Mouse (Mus musculus): ENCODE measurements around the gene Rab3il1. TPM values are rescaled to one million over a fixed set of nuclear protein-coding genes. Genes with fewer than 3 reads are reported as not detected.

The Rab3il1 gene
- total RNA-seq, 1 experiment from 2014 or later, result 9.7 TPM

GRCm38 (mm10) chr19:10013348-10013747 lies 11.9 kb downstream of the Rab3il1 start:
- DNase-seq, result no peak

DNA sequence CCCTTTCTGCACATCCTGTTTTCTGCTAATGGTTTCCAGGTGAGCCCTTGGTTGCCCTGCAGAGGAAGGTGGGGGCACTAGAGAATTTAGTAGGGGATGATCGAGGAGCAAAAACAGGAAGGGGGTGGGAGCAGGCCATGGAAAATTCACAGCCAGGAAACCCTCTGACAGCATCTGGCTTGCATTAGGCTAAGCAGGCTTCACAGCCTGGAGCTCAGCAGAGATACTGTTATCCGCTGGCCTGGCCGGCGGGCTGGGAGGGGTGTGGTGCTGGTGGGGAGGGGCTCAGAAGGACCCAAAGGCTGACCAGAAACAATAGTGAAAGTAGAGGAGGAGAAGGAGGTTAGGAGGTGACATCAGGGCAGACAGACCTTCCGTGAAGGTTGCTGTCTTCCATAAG lies 12.4 kb downstream of the Rab3il1 start:
- peak; percentile 38 for DNase-seq

DNA sequence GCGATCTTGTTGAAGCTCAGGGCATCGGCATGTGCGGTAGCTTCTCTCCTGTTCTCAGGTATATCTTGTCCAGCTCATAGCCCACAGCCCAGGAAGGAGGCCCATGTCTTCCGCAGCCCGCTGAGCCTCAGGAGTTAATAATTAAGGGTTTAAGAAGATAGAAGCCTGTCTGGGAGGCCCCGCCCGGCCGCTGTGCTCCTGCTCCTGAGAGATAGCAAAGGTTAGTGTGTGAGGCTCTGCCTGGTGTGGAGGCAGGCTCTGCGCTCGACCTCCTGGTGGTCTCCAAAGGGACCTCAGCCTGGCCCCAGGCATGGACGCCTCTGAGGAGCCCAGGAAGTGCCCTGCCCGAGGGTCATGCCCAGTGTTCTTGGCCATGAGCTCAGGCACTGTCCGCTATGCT lies 13.4 kb downstream of the Rab3il1 start:
- no peak for DNase-seq

GRCm38 (mm10) chr19:10015442-10015841 lies 14.0 kb downstream of the Rab3il1 start:
- DNase-seq, result no peak

DNA sequence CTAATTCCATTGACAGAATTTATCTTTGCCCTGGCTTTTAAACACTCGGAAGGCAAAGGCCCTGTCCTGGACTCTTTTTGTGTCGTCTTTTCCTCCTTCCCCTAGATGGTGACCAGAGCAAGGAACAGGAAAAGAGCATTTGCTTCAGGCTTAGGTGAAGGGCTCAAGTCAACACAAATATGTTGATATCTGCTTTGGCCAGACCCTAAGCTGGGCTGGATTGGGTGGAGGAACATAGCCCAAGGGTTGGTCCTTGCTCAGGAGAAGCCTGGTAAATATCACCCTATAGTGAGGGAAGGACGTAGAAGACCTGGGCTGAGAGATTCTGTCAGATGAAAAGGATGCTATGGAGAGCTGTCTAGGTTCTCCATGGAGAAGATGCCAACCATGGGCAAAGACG lies 14.7 kb downstream of the Rab3il1 start:
- DNase-seq, result no peak

GRCm38 (mm10) chr19:10017637-10018526 lies 16.4 kb downstream of the Rab3il1 start:
- peak; percentile 97 for DNase-seq

DNA sequence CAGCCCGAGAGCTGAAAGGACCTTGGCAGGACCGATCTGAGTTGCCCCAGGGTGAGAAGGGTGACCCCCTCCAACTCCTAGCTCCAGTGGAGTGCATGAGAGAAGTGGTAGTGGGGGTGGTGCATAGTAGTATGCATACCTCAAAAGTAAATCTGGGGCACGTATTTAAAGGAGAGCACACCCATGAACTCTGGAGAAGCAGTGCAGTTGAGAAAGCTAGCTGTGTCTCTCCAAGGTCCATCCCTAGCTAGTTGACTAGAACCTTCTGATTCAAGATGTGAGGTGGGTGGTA lies 17.0 kb downstream of the Rab3il1 start:
- DNase-seq, result no peak

DNA sequence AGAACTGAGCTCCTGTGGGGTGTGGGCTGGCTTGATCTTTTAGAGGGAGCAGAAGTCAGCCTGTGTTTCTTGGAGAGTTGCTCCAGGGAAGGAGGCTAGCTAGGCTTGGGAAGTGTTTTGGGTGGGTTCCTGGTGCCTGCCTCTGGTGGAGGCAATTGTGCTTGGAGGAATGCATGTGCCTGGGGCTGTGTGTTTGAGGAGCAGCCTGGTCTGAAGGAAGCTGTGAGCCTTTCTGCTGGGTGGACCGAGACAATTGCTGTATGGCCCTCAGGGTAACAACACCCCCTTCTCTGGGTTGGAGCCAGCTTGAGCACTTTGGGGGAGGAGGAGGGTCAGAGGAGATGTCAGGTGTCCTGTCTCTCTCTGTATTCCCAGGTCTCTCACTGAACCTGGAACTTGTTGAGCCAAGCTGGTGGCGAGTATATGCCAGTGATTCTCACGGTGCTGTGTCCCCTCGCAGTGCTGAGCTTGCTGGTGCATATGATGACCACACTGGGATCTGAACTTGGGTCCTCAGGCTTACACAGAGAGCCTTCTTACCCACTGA lies 17.8 kb downstream of the Rab3il1 start:
- no peak for DNase-seq

DNA sequence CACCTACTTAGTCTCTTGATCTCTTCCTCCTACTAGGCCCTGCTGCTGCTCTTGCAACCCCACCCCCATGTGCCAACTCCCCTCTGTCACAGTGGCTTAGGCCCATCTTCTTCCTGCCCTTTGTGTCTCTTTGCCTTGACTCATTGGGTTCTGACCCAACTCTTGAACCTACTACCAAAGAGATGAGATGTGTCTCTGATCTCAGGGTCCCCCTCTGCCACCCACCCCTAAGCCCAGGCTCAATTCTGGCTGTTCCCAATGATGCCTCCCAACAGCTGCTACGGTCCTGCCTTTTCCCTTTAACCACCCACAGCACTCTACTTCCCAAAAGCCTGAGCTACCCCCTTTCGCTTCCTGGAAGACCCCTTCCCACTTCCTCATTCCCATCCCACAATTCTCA lies 20.5 kb downstream of the Rab3il1 start:
- DNase-seq, result no peak

GRCm38 (mm10) chr19:10022414-10023303 lies 21.2 kb downstream of the Rab3il1 start:
- peak; percentile 61 for DNase-seq

DNA sequence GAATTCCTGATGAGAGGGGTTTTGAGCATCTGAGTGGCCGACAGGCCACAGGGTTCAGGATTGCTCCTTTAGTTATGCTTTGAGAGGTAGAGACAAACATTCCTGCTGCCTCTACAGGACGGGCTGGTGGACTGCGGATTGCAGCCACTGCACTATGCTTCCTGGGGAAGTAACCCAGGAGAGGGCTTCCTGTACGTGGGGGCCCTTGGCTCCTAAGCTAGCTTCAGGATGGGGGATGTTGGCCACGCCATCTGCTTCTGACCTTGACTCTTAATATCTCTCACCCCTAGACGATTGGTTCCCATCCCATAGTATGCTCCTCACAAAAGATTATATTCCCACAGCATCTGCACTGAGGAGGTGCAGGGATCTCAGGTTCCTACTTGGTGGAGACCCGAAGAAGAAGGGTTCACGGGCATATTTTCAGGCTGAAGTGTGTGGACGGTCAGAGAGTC lies 21.9 kb downstream of the Rab3il1 start:
- DNase-seq, result peak; percentile 46

- peak; percentile 91 for DNase-seq
Measured at GRCm38 (mm10) chr19:10025169-10025875, 23.9 kb downstream of the Rab3il1 start.

DNA sequence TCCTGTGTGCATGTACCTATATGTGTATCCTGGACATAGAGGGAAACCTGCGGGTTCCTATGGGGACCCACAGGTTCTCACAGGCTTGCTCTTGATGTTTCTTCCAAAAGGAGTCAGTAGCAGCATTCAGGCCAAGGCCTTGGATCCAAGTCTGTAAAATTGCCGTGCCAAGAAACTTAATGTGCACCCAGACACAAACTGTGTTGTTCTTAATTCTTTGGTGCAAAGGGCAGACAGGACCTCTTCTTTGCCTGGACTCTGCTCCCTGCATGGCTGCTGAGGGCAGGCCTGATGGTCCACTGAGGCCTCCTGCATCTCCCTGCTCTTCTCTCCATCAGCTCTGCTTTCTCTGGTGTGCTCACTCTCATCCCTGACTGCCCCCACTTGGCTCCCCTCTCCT lies 28.3 kb downstream of the Rab3il1 start:
- no peak for DNase-seq

DNA sequence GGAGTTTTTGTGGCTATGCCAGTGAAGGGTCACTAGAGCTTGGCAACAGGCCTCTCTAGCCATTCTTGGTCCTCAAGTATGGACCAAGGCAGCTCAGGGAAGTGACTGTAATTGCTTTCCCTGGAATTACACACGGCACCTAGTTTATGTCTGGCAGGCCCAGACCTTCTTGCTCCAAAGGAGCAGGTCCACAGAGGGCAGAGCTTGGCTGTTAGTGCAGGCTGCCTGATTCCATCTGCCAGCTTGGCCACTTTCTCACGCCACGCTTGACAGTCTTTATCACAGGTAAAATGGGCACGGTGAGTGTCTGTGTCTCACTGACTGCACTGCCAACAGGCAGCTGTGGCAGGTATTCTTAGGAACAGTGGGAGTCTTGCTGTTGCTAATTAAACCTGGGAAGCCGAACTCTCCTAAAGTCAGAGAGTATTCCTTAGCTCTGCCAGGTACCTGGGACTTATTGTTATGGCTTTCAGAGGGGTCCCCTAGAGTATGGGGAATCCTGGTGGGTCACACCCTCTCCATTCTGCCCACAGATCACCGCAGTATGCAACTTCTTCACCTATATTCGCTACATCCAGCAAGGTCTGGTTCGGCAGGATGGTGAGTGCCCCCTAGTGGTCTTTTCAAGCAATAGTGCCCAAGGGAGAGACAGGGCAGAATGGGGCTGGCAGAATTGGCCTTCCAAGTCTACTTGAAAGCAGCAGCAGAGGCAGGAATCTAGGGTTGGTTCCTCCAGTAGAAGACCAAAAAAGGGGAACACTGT lies 31.9 kb downstream of the Rab3il1 start:
- peak; percentile 81 for DNase-seq

DNA sequence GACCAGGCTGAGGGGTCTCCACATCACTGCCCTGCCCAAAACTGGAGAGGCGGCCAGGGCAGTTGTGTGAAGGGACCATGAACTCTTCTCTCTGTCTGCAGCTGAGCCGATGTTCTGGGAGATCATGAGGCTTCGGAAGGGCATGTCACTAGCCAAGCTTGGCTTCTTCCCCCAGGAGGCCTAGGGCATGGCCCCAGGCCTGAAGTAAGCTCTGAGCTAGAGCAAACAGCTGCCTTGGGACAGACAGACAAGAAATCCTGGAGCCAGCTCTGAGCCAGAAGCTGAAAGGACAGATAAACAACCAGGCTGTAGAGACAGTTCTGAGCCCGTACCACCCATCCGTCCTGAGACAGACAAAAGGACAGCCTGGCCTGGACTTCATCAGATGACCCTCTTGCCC lies 32.9 kb downstream of the Rab3il1 start:
- DNase-seq, result no peak

DNA sequence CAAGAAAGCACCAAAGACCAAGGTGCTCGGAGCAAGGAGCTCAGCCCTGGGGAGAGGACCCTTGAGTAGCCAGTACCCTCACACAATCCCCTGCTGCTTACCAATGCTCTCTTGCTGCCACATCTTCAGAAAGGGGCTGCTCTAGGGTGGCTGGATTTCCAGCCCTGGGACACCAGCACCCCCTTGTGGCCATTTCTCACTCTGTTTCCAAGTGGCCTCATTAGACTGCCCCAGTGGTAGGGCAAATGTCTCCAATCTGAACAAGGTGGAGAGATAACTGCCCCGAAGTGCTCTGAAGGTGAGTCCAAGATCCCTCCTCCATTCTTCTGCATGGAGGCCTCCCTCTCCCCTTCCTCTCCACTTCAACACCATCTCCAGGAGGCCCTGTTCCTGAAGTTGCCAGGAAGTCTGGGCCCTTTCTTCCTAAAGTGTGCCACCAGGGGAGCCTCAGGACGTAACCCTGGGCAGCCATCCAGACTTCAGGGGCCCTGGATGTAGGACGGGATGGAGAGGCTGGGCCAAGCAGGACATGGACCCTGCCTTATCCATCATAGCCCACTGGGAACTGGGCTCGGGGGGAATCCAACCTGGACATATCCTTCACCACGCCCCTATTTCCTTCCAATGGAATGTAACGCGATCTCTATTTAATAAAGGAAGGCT lies 33.4 kb downstream of the Rab3il1 start:
- DNase-seq, result peak; percentile 92

DNA sequence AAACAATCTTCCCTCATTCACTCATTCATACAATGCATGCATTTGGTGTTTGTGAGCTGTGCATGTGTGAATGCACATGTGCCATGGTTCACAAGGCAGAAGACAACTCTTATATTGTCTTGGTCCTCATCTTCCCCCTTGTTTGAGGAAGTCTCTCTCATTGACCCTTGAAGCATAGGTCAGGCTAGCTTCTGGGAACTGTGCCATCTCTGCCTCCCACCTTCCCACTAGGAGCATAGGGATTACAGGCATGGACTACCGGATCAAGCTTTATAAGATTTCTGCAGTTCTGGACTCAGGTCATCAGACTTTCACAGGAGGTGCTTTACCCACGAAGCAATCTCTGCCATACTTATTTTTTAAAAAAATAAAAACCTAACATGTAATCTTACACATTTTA lies 36.1 kb downstream of the Rab3il1 start:
- no peak for DNase-seq

- DNase-seq, result no peak
Measured at GRCm38 (mm10) chr19:10038364-10038763, 36.9 kb downstream of the Rab3il1 start.

DNA sequence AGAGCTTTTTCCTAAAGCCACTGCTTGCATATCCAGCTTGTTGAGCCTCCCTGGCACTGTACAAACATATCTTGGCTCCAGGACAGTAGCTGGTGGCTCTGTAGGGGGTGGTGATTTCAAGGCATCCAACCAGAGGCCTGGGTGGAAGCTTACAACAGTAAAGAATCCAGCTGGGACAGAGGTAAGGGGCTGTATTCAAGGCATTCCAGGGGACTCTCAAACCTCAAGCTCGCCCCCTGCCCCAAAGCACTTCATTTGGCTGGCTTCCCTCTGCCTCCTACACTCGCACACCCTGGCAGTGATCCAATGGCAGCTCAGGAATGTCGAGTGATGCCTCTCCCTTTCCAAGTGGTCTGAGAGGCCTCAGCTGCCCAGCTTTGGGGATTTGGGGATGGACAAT lies 37.4 kb downstream of the Rab3il1 start:
- peak; percentile 45 for DNase-seq

DNA sequence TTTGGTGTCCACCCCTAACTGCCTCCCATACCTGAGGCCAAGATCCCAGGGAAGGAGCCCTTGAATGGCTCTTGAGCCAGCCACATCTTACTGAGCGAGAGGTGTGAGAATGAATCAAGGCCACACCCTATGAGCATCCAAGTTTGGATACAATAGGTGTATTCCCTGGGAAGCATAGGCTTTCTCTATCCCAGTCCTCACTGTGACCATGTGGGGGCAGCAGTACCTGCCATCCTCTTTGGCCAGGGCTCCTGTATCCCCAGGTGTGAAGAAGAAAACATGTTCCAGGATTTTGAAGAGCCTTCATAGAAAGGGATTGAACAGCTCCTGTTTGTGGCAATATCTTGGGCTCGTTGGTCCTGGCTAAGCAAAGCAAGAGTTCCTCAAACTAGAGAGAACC lies 38.1 kb downstream of the Rab3il1 start:
- DNase-seq, result no peak

- DNase-seq, result no peak
Measured at GRCm38 (mm10) chr19:10040866-10041387, 39.5 kb downstream of the Rab3il1 start.
